Mouse (Mus musculus): ENCODE results near the gene Macf1.
"Not testable (repeated sequence)": the region's sequence is repeated elsewhere in the genome, so short reads cannot be mapped to it uniquely, and the experiment has no call there.

The Macf1 gene

GRCm38 (mm10) chr4:123670598-123670997 lies 13.6 kb downstream of the Macf1 start:
- in situ Hi-C loops (cut with MseI, MboI) = no loop called here

- in situ Hi-C loops (cut with MseI, MboI) = loop anchor here (5.0 to 10.0 kb wide), 2 partner anchors 62 to 65 kb away; no protein-coding TSS in a partner anchor
These were observed 14.5 kb downstream of the Macf1 start for GRCm38 (mm10) chr4:123669696-123670095.

- in situ Hi-C loops (cut with MseI, MboI) = loop anchor here (5.0 to 10.0 kb wide), 2 partner anchors 60 to 63 kb away; no protein-coding TSS in a partner anchor
These were observed 16.8 kb downstream of the Macf1 start for GRCm38 (mm10) chr4:123667260-123667867.

- in situ Hi-C loops (cut with MseI, MboI) = loop anchor here (5.0 to 10.0 kb wide), 2 partner anchors 59 to 62 kb away; no protein-coding TSS in a partner anchor
These were observed 17.6 kb downstream of the Macf1 start for GRCm38 (mm10) chr4:123666517-123666916.

- in situ Hi-C loops (cut with MseI, MboI) = loop anchor here (5.0 to 10.0 kb wide), 2 partner anchors 58 to 61 kb away; no protein-coding TSS in a partner anchor
These were observed 18.4 kb downstream of the Macf1 start for GRCm38 (mm10) chr4:123665681-123666278.

- in situ Hi-C loops (cut with MseI, MboI) = loop anchor here (5.0 to 10.0 kb wide), 2 partner anchors 58 to 60 kb away; no protein-coding TSS in a partner anchor
These were observed 19.1 kb downstream of the Macf1 start for GRCm38 (mm10) chr4:123664951-123665661.

GRCm38 (mm10) chr4:123664021-123664950 lies 19.9 kb downstream of the Macf1 start:
- in situ Hi-C loops (cut with MseI, MboI) = loop anchor here in 1 of 2 experiments (10.0 kb wide), 1 partner anchor 59 kb away; no protein-coding TSS in a partner anchor

- in situ Hi-C loops (cut with MseI, MboI) = loop anchor here in 1 of 2 experiments (10.0 kb wide), 1 partner anchor 59 kb away; no protein-coding TSS in a partner anchor
These were observed 20.5 kb downstream of the Macf1 start for GRCm38 (mm10) chr4:123663688-123663965.

- in situ Hi-C loops (cut with MseI, MboI) = loop anchor here in 1 of 2 experiments (10.0 kb wide), 1 partner anchor 58 kb away; no protein-coding TSS in a partner anchor
These were observed 21.1 kb downstream of the Macf1 start for GRCm38 (mm10) chr4:123662914-123663687.

- in situ Hi-C loops (cut with MseI, MboI) = no loop called here
These were observed 26.0 kb downstream of the Macf1 start for GRCm38 (mm10) chr4:123658175-123658574.

- in situ Hi-C loops (cut with MseI, MboI) = no loop called here
These were observed 28.9 kb downstream of the Macf1 start for GRCm38 (mm10) chr4:123655245-123655644.

- in situ Hi-C loops (cut with MseI, MboI) = no loop called here
These were observed 29.6 kb downstream of the Macf1 start for GRCm38 (mm10) chr4:123654566-123654965.

GRCm38 (mm10) chr4:123653446-123653845 lies 30.7 kb downstream of the Macf1 start:
- in situ Hi-C loops (cut with MseI, MboI) = not testable (repeated sequence)

- in situ Hi-C loops (cut with MseI, MboI) = no loop called here
These were observed 32.0 kb downstream of the Macf1 start for GRCm38 (mm10) chr4:123652130-123652529.

- in situ Hi-C loops (cut with MseI, MboI) = no loop called here
These were observed 35.0 kb downstream of the Macf1 start for GRCm38 (mm10) chr4:123649131-123649530.

- in situ Hi-C loops (cut with MseI, MboI) = no loop called here
These were observed 36.5 kb downstream of the Macf1 start for GRCm38 (mm10) chr4:123647668-123648067.

- in situ Hi-C loops (cut with MseI, MboI) = no loop called here
These were observed 37.1 kb downstream of the Macf1 start for GRCm38 (mm10) chr4:123647109-123647508.

GRCm38 (mm10) chr4:123645246-123645845 lies 38.8 kb downstream of the Macf1 start:
- in situ Hi-C loops (cut with MseI, MboI) = no loop called here

- in situ Hi-C loops (cut with MseI, MboI) = no loop called here
These were observed 40.6 kb downstream of the Macf1 start for GRCm38 (mm10) chr4:123643561-123643960.

GRCm38 (mm10) chr4:123642877-123643276 lies 41.3 kb downstream of the Macf1 start:
- in situ Hi-C loops (cut with MseI, MboI) = no loop called here
